Mouse (Mus musculus) embryonic facial prominence, embryonic 11.5 days (tissue): ENCODE data around the gene Gm9837. TPM values are rescaled to one million over a fixed set of nuclear protein-coding genes. Genes with fewer than 3 reads are reported as not detected.
A peak's percentile ranks its signal among the peaks of the same experiment; 100 is the strongest.

Experiments
- ATAC-seq: fragments of 200-750 bp; cut with Nextera tagmentation; replicated peaks from 2 replicates; pipeline ENCODE4 v1.8.0; 2017; ENCODE audit warnings: low read depth; ENCODE audit not compliant: insufficient number of reproducible peaks, low FRiP score, low TSS enrichment
- DNase-seq: peaks from one replicate; pipeline ENCODE4 v3.0.0-alpha.2; 2015; ENCODE audit warnings: low spot score
- H3K27ac ChIP-seq: fragments of 300-500 bp; sonication (generic); replicated peaks from 2 replicates; pipeline ENCODE4 v1.5.1; 2014; ENCODE audit warnings: mild to moderate bottlenecking, low read depth, low read length, control low read depth
- H3K27me3 ChIP-seq: fragments of 300-500 bp; sonication (generic); 2 replicates; pipeline ENCODE4 v1.6.1; 2014; ENCODE audit warnings: mild to moderate bottlenecking, low read length, moderate library complexity, mixed read lengths; ENCODE audit not compliant: control insufficient read depth, insufficient read depth
- H3K36me3 ChIP-seq: fragments of 300-500 bp; sonication (generic); replicated peaks from 2 replicates; pipeline ENCODE4 v1.6.1; 2014; ENCODE audit warnings: low read depth, mild to moderate bottlenecking, low read length, moderate library complexity, mixed read lengths; ENCODE audit not compliant: control insufficient read depth, insufficient read depth
- H3K4me1 ChIP-seq: fragments of 300-500 bp; sonication (generic); 2 replicates; pipeline ENCODE4 v1.6.1; 2014; ENCODE audit warnings: low read length, mixed read lengths; ENCODE audit not compliant: control insufficient read depth, insufficient read depth
- H3K4me2 ChIP-seq: fragments of 300-500 bp; sonication (generic); 2 replicates; pipeline ENCODE4 v1.6.1; 2014; ENCODE audit warnings: low read depth, mild to moderate bottlenecking, control low read depth, low read length, moderate library complexity
- H3K4me3 ChIP-seq: fragments of 300-500 bp; sonication (generic); 2 replicates; pipeline ENCODE4 v1.5.1; 2014; ENCODE audit warnings: low read depth, low read length, control low read depth
- H3K9ac ChIP-seq: fragments of 300-500 bp; sonication (generic); replicated peaks from 2 replicates; pipeline ENCODE4 v1.6.1; 2014; ENCODE audit warnings: mild to moderate bottlenecking, control low read depth, low read length
- H3K9me3 ChIP-seq: fragments of 300-500 bp; sonication (generic); replicated peaks from 2 replicates; pipeline ENCODE4 v1.6.1; 2016; ENCODE audit warnings: mild to moderate bottlenecking, low read length, inconsistent platforms, mixed read lengths; ENCODE audit not compliant: control insufficient read depth
- WGBS: fragments of 180-500 bp; shearing (Covaris S2); extraction: QIAGEN DNeasy Blood & Tissue Kit; methylation state at CpG from one replicate; pipeline ENCODE4 v1.1.7; 2014; 5-methylcytosine and 5-hydroxymethylcytosine counted together
- polyA plus RNA-seq: library from polyadenylated mRNA; unstranded; fragments of >200 nt; fragmentation: Nextera tagmentation; extraction: Ambion mirVana; gene quantifications from 2 replicates; pipeline ENCODE4 v1.2.1, GENCODE M21; 2014

Gene Gm9837
- polyA plus RNA-seq, 1 experiment from 2014 or later = not detected

DNA sequence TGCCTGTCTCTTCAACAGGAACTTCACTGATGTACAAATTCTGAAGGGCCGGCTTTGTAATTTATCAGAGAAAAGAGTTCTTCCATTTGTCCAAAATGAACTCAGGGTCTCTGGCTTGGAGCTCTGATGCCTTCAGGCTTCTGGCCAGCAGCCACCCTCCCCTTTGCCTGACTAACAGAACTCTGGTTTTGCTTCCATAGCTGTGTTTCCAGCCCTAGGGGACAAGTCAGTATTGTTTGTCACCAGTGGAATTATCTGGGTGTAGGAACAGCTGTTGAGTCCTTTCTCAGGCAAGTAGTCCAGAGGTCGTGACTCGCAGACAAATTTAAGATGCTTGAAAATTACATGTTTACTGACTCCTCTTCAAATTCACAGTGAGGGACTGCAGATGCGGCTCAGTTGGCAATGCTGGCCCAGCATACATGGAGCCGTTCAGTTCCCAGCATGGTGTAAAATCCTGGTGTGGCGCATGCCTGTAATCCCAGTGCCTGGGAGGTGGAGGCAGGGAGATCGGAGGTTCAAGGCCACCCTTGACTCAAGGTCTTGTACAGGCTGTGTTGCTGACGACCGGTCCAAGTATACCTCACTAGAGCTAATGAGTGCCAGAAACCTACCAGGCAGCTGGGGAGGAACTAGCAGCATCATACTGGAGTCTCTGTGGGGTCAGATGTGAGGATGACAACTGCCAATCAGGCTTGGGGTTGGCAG, 37.0 kb upstream of the Gm9837 start:
- no peak for ATAC-seq
- no peaks in the 10 kb centered on the region for H3K9me3 ChIP-seq
- H3K4me2 ChIP-seq = no peak overlapping the region
- H3K9ac ChIP-seq = no peak overlapping the region
- no peak overlapping the region for H3K27ac ChIP-seq
- WGBS = 88% methylated on average over 9 of the region's 9 CpGs
- H3K27me3 ChIP-seq = no peaks in the 10 kb centered on the region
- H3K4me3 ChIP-seq = no peak overlapping the region
- H3K4me1 ChIP-seq = no peaks in the 10 kb centered on the region
- no peak for DNase-seq
- no peaks in the 10 kb centered on the region for H3K36me3 ChIP-seq

GRCm38 (mm10) chr11:53505026-53505663, 34.9 kb upstream of the Gm9837 start:
- H3K9me3 ChIP-seq = no peaks in the 10 kb centered on the region
- no peaks in the 10 kb centered on the region for H3K4me1 ChIP-seq
- H3K27me3 ChIP-seq = no peaks in the 10 kb centered on the region
- H3K4me2 ChIP-seq = no peak overlapping the region
- no peak overlapping the region for H3K9ac ChIP-seq
- no peaks in the 10 kb centered on the region for H3K36me3 ChIP-seq
- no peak overlapping the region for H3K4me3 ChIP-seq
- ATAC-seq (no peak), DNase-seq (no peak)
- 54% methylated on average over 5 of the region's 5 CpGs for WGBS
- no peak overlapping the region for H3K27ac ChIP-seq

- DNase-seq = no peak
- H3K4me2 ChIP-seq = no peak overlapping the region
- H3K9ac ChIP-seq = no peak overlapping the region
- WGBS = 77% methylated on average over 8 of the region's 8 CpGs
- no peak overlapping the region for H3K27ac ChIP-seq
- no peak; the same call in 1 of the 2 replicates for ATAC-seq
- no peaks in the 10 kb centered on the region for H3K9me3 ChIP-seq
- no peaks in the 10 kb centered on the region for H3K36me3 ChIP-seq
- no peaks in the 10 kb centered on the region for H3K27me3 ChIP-seq
- H3K4me3 ChIP-seq = no peak overlapping the region
- H3K4me1 ChIP-seq = no peaks in the 10 kb centered on the region
Observed at GRCm38 (mm10) chr11:53504376-53504775, 34.1 kb upstream of the Gm9837 start.

DNA sequence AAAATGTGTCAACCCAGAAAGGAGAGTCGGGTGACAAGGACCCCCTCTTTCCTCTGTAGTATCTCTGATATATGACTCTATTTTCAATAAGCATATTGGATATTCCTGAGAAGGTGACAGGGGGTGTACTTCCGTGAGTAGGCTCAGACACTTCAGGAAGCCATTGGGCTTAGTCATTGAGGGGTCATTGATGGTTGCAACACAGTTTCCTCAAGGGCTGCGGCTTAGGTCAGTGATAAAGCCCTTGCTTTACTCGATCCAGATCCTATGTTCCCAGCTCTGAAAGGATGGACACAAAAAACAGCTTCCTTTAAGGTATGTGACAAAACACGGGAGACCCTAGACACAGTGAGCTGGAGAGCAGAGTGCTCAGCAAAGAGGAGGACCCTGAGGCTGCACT, 33.5 kb upstream of the Gm9837 start:
- Histone ChIP-seq H3K9ac (no peak overlapping the region), H3K4me2 (no peak overlapping the region), H3K4me1 (no peaks in the 10 kb centered on the region), H3K27ac (no peak overlapping the region), H3K27me3 (no peaks in the 10 kb centered on the region), H3K36me3 (no peaks in the 10 kb centered on the region), H3K4me3 (no peak overlapping the region), H3K9me3 (no peaks in the 10 kb centered on the region)
- DNase-seq (no peak), ATAC-seq (no peak)
- 82% methylated on average over 5 of the region's 5 CpGs for WGBS

- Histone ChIP-seq H3K4me3 (no peak overlapping the region), H3K36me3 (no peaks in the 10 kb centered on the region), H3K4me1 (no peaks in the 10 kb centered on the region), H3K9me3 (no peaks in the 10 kb centered on the region), H3K9ac (no peak overlapping the region), H3K27me3 (no peaks in the 10 kb centered on the region), H3K27ac (no peak overlapping the region), H3K4me2 (no peak overlapping the region)
- ATAC-seq (no peak), DNase-seq (no peak)
- WGBS = 84% methylated on average over 8 of the region's 8 CpGs
Observed at GRCm38 (mm10) chr11:53502039-53502765, 31.9 kb upstream of the Gm9837 start.

DNA sequence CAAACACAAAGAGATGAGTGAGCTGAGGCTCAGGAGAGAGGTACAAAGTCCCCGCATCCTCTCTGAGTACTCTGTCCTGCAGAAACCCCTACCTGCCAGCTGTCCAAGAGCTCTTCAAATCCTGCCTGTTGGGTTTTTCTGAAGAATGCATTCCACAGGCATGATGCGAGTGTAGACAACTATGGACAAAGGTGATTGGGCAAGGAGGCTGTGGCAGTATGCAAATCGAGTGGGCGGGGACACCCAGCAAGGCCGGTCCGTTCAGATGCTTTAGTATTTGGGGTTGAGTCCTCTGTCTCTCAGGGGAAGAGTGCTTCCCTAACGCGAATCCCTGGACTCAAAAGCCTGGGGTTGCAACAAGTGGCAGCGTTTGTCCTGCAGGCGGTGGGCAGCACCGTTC, 30.3 kb upstream of the Gm9837 start:
- WGBS = 12% methylated on average over 11 of the region's 11 CpGs
- Histone ChIP-seq H3K36me3 (no peaks in the 10 kb centered on the region), H3K9ac (no peak overlapping the region; the same call in 1 of the 2 replicates), H3K9me3 (no peaks in the 10 kb centered on the region), H3K27ac (no peak overlapping the region), H3K27me3 (no peaks in the 10 kb centered on the region), H3K4me2 (peak overlapping the region; percentile 20; the same call in 1 of the 2 replicates), H3K4me3 (no peak overlapping the region), H3K4me1 (no peaks in the 10 kb centered on the region; the same call in 1 of the 2 replicates)
- ATAC-seq = no peak
- peak; percentile 62 for DNase-seq

- Histone ChIP-seq H3K27ac (no peak overlapping the region), H3K4me2 (no peak overlapping the region), H3K27me3 (no peaks in the 10 kb centered on the region), H3K9ac (no peak overlapping the region), H3K4me3 (no peak overlapping the region), H3K36me3 (no peaks in the 10 kb centered on the region), H3K4me1 (no peaks in the 10 kb centered on the region; the same call in 1 of the 2 replicates), H3K9me3 (no peaks in the 10 kb centered on the region)
- 75% methylated on average over 6 of the region's 6 CpGs for WGBS
- DNase-seq (no peak), ATAC-seq (no peak)
Observed at GRCm38 (mm10) chr11:53496946-53497345, 26.7 kb upstream of the Gm9837 start.

DNA sequence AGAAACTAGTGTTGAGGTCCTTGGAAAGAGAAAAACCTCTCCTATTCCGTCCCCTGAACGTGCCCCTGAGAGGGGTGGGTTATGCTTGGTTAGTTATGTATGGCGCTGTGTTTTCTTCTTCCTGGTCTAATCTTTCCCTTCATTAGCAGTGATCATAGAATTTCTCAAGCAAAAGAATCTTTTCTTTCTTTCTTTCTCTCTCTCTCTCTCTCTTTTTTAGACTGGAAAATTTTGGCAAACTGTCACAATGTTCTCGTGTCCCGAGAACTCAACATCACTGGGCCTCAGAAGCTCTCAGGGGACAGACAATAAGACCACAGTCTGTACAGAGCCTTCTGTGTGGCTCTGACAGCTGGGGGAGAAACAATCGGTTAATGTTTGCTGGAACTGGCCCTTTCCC, 25.1 kb upstream of the Gm9837 start:
- H3K36me3 ChIP-seq = no peaks in the 10 kb centered on the region
- ATAC-seq (no peak), DNase-seq (no peak)
- no peaks in the 10 kb centered on the region; the same call in 1 of the 2 replicates for H3K4me1 ChIP-seq
- H3K9me3 ChIP-seq = no peaks in the 10 kb centered on the region
- no peak overlapping the region for H3K4me2 ChIP-seq
- no peaks in the 10 kb centered on the region for H3K27me3 ChIP-seq
- no peak overlapping the region for H3K27ac ChIP-seq
- 37% methylated on average over 6 of the region's 6 CpGs for WGBS
- no peak overlapping the region for H3K4me3 ChIP-seq
- H3K9ac ChIP-seq = no peak overlapping the region
